Mouse (Mus musculus) layer of hippocampus, adult 9-10 months (tissue): Measurements from ENCODE around the gene 4932438H23Rik.
A peak's percentile ranks its signal among the peaks of the same experiment; 100 is the strongest.
"Not testable (repeated sequence)": the region's sequence is repeated elsewhere in the genome, so short reads cannot be mapped to it uniquely, and the experiment has no call there.

Experiments used
- DNase-seq: peaks from one replicate; pipeline ENCODE4 v3.0.0; 2022; ENCODE audit warnings: low spot score

The 4932438H23Rik gene

DNA sequence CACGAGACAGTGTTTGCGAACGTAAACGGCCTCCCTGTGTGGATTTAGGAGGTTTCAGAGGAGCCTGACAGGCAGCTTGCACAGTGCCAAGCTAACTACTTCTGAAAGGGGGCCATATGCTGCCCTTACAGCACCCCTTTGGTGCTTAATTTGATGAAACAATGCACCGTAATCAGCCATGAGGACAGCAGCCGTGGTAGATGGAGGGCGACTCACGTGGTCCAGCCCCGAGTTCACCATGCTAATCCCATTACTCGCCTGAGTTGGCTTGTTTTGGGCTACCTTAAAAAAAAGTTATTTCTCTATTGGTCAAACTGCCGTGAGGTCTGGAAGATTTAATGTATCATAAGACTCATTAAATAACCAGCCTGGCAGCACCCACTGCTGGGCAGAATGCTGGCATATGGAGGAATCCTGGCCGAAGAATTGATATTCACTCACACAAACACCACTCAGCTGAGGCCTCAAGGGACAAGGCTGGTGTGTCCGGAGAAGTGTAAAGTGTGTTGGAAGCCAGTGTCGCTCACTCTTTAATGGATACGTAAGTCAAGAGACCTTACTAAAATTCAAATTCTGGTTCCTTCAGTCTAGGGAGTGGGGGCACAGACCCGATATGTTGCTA is 4.6 kb upstream of the 4932438H23Rik start:
- no peak for DNase-seq

DNA sequence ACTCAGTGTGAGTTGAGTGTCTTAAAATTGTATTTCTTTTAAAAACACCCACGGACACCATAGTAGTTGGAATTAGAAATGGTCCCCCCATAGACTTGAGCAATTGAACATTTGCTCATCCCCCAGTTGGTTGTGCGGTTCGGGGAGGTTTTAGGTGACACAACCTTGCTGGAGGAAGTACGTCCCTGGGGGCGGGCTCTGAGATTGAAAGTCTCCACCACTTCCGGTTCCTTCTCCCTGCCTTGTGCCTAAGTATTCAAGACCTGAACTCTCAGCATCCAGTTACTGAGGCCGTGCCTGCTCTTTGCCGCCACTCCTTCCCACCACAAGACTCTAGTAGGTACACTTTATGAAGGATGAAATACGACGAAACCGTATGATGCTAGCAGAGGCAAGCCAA is 2.9 kb upstream of the 4932438H23Rik start:
- DNase-seq, result no peak

DNA sequence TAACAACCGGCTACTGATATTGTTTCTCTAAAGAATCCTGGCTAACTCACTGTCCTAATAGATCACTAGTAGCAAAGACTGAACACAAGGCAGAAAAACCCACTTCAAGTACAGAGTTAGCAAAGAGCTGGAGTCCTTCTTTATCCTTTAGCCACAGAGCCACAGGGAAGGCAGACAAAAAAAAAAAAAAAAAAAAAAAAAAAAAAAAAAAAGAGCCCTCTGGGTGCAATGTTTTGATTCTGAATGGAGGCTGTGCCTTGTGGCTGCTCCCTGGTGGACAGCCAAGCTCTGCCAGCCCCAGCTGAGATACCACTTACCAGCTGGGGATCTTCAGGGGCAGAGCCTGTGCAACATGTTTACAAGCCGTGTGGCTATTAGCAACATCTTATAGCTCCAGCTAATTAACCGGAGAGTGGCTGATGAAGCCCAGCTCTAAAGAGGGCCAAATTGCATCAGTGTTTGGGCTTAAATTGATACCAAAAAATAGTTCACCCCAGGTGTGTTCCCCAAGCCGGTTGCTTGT is 2.1 kb upstream of the 4932438H23Rik start:
- DNase-seq, result no peak

DNA sequence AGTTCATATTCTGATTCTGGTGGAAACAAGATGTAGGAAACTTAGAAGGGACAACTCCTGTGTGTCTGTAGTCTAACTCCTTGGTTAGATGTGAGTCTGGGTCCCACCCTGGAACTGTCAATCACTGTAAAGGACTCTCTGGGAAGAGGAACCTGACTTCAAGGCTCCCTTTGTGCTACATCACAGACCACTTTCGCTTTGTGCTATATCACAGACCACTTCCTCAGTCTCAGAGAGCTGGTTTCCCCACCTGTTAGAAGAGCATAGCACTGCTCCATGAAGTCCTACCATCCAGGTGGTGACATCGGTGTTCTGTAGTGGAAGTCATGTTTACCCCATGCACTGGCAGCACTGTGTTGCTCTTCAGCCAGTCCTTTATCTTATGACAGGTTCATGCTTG is 1.1 kb upstream of the 4932438H23Rik start:
- DNase-seq, result no peak

DNA sequence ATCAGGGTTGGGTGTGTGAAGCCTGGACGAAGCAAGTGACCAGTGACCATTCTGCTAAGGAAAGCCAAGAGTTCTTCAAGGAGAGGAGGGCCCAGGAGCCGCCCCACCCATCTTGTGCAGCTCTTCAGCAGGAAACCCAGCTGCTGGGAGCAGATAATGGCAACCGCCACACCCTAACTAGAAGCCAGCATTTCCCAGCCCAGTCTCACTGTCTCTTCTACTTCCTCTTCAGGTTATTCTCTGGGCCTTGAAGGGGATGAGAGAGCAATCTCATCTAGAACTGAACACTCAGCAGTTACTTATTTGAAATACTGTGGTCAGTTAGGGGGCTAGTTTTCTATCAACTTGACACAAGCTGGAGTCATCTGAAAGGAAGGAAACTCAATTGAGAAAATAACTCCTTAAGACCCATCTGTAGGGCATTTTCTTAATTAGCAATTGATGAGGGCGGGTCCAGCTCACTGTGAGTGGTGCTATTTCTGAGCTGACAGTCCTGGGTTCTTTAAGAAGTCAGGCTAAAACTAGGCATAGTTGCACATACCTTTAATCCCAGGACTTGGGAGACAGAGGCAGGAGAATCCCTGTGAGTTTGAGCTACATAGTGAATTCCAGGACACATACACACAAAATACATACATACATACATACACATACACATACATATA is 8.1 kb downstream of the 4932438H23Rik start:
- no peak for DNase-seq

DNA sequence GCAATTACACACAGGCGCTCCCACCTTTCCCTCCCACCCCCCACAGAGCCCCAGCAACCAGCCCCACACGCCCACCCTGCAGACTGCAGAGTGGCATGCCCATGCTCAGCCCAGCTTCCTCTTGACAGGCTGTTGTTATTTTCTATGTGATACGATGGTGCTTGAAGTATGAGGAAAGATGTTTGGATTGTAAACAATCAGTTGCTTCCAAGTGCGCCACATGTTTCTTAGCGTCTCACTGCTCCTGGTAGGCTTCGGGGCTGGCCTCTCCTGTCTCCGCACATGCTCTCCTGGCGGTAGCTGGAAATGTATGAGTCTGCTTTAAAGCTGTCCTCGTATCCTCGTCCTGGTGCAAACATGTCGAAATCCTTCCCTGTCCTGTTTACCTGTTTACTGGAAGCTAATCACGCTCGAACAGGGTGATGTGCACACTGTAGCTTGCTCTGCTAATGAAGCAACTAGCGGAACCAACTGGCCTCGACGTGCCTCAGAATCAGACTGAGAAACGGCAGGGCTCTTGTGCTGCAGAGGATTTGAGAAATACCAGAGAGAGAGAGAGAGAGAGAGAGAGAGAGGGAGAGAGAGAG is 9.6 kb downstream of the 4932438H23Rik start:
- no peak for DNase-seq

DNA sequence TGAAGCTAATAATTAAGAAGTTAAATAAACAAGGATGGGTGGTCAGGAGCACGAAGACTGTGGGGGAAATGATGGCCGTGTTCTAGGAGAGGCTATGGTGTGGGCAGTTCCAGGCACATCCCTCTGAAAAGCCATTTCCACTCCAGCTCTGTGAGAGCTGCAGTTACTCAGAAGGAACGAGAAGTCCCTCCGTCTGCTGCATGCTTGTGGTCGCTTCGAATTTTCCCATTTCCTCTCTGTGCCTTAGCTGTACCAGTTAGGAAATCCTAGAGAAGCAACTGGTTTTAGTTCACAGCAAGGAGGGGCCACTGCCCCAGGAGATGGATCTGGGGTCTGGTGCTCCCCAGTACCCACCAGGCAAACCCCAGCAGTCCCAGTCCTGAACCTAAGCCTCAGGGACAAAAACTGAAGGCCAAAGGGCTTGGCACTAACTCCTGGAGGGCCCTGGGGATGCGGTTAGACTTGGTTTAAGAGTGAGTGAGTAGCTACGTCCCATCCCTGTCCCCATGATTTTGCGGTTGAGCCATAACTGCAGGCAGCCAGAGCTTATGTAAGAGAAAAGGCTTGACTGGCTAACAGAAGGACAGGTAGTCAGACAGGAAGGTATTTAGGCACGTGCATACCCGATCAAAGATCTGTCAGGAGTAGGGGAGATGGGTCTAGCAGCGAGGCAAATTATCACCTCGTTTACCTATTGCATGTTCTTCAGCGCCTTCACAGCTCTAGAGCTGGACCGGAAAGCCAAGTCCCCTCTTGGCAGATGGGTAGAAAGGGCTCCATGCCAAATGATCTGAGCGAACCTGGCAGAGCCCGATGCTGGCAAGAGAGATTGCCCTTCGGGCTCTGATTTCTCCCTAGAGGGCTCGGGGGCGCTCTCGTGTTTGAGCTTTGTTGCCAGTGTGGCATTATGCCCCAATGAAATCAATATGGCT is 10.3 kb downstream of the 4932438H23Rik start:
- DNase-seq, result no peak

DNA sequence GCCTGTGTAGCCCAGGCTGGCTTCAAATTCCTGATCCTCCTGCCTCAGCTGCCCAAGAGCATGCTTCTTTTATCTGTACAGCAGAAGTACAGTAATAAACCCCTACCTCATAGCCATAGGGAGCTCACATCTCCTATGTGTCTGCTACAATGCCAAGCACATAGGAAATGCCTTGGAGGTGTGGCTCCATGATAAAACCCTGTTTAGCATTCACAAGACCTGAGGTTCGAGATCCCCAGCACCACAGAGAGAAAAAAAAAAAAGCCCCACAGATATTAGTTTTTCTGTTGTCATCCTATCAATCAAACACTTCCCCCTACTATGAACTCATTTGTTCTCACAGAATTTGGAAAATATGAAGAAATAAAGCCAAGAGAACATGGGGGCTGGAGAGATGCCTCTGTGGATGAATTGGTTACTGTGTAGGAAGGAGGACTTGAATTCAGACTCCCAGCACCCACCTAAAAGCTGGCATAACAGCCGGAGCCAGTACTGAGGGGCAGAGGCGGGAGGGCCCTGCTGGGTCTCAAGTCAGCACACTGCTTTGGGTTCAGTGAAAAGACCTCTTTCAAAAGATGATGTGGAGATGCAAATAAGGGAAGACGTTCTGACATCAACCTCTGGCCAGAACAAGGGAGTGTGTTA is 11.8 kb downstream of the 4932438H23Rik start:
- no peak for DNase-seq

DNA sequence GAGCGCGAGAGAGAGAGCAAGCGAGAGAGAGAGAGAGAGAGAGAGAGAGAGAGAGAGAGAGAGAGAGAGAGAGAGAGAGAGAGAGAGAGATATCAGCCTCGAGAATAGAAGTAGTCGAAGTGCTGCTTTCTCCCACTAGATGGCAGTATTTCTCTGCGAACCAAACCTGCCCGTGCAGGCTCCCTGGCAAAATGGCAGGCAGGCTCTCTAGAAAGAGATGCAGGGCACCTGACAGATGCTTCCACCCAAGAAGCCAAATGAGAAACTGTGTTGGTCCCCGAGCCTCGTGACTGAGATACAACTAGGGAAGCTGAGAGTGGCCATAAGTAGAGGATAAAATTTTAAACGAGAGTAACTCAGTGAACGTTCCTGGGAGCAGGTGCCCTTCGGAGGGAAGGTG is 13.4 kb downstream of the 4932438H23Rik start:
- DNase-seq, result peak; percentile 71

DNA sequence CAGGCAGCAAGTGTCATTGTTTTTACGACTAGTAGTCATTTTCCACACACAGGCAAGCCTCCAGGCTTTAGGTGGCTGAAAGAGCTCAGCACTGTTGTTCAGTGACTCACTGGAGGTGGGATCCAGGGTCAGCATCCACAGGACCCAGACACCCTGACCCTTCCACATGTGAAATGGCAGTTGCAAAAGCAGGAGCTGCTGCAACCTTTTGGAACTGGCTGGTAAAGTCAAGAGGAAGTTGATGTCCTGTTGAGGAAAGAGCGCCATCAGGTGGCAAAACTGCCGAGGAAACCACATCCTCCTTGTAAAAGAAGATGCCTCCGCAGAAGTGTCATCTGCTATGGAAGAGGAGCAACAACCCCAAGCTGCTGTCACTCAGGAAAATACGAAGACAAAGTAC is 18.7 kb downstream of the 4932438H23Rik start:
- DNase-seq, result no peak

DNA sequence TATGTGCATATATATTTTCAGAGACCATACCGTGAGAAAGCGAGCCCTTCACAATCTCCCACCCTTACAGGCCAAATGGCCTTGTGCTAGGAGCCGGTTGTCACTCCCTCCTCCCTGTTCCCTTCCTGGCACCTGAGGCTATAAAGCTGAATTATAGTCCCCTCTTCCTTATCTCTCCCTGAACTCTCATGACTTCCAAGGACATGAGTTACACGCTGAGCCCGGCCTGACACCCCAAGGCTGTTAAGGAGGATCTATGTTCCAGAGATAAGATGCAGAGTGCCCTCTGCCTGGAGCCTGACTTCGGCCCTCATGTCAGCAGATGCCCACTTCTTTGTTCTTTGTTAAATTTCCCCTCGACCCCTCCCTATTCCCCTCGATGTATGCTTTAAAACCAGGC is 19.5 kb downstream of the 4932438H23Rik start:
- DNase-seq, result not testable (repeated sequence)

DNA sequence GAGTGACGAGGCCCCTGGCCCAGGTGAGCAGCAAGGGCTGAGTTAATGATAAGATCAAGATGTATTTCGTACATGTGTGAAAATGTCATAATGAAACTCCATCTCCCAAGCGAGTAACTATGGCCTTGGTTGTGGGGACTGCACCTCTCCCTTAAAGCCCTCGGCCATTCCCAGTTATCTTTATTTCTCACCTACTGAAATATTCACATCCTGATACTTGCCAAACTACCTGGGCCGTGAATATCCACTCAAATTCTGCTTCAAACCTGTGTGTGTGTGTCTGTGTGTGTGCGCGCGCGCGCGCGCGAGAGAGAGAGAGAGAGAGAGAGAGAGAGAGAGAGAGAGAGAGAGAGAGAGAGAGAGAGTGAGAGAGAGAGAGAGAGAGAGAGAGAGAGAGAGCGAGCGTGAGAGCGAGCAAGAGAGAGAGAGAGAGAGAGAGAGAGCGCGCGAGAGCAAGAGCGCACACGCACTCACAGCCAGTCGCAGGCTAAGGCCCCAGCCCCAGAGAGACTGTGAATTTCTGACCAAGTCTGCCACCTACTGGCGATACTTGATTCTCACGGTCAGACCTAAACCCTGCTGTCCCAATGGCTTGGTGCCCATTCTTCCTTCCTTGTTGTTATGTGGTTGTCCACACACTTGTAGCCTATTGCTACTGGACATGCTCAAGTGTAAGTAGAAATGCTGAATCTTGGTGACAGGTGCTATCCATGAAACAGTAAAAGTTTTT is 21.6 kb downstream of the 4932438H23Rik start:
- DNase-seq, result peak; percentile 94

DNA sequence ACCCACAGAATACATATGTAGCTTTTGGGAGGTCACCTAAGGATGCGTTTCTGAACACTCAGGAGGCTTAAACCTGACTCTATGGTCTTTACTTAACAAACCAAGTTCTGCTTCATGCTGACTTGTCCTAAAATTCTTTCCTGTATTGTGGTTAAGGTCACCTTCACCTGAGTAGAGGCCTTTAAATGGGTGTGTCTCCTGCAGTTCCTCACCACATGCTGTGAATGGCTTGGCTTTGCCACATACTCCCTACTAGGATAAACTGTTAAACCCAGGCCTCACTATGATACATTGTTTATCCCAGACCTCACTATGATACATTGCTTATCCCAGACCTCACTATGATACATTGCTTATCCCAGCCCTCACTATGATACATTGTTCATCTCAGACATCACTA is 22.7 kb downstream of the 4932438H23Rik start:
- DNase-seq, result no peak

DNA sequence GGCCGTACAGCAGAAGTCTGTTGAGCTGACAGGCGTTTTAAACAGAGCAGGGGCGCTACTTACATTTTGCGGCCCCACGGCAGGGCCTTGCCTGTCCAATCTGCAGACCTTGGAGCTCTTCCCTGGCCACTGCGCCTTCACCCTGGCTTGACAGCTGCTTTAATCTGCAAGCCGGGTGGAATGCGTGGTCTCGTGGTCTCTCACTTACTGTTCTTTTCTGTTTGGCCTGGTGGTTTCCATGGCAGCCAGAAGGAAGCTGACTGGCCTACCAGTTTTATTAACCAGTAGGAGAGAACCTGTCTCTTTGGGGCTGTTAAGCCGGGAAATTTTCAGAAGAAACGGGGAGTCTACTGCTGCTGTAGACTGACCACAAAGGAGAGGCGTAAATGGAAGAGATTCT is 26.0 kb downstream of the 4932438H23Rik start:
- no peak for DNase-seq

DNA sequence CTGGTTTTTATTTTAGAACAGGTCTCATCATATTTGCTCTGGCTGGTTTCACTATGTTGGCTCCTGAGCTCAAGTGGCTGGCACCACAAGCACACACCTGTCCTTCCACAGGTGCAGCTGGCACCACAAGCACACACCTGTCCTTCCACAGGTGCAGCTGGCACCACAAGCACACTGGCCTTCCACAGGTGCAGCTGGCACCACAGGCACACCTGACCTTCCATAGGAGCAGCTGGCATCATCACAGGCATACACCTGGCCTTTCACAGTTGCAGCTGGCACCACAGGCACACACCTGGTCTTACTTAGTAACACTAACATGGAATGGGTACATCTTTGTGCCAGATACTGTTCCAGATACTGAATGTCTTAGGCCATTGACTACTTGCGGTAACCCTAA is 27.8 kb downstream of the 4932438H23Rik start:
- no peak for DNase-seq

DNA sequence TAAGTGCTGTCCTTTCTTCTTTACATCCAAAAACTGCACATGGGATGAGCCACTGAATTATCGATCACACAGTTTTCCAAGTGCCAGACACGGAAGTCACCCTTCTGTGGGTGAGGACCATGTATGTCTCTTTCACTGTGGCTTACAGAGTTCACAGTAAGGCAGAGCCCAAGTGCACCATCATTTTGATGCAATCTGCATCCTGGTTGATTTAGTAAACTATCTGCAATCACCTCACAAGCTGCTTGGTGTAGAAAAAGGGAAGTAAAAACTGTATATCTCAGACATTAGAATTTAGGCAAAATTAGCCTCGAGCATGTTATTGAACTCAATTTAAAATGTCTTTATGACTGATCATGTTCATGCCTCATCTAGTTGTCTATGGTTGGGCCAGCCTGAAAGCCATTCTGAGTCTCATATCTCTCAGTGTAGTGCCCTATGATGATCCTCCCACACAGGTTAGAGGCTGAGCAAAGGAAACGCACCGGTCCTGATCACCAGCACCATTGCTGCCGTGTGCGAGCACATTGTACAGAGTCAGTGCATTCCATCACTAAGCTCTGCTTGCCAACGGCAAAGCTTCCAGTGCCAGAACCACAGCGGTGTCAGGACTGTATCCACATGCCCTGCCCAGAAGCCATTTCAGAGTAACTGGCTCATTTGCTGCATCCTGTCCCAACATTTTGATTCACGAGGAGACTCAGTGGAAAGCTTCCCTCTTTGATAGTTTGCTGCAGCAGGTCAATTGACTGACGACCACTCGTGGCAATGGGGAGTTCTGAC is 30.1 kb downstream of the 4932438H23Rik start:
- DNase-seq, result no peak

DNA sequence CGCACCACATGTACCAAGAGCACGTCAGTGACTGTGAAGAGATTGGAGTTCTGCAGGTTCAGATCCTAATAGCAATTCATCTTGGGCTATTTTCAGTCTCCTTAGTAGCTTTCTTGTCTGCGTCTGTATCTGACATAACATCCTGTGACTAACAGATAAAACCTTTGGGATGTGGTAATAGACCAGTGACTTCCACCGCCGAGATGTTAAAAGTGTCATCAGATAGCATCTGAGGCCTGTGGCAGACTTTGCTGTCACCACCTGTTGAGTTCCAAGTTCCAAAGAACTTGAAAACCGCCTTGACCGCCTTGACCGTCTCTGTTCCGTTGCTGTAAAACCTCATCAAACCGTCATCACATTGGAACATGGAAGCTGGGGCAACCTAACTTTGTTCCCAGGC is 31.1 kb downstream of the 4932438H23Rik start:
- no peak for DNase-seq

DNA sequence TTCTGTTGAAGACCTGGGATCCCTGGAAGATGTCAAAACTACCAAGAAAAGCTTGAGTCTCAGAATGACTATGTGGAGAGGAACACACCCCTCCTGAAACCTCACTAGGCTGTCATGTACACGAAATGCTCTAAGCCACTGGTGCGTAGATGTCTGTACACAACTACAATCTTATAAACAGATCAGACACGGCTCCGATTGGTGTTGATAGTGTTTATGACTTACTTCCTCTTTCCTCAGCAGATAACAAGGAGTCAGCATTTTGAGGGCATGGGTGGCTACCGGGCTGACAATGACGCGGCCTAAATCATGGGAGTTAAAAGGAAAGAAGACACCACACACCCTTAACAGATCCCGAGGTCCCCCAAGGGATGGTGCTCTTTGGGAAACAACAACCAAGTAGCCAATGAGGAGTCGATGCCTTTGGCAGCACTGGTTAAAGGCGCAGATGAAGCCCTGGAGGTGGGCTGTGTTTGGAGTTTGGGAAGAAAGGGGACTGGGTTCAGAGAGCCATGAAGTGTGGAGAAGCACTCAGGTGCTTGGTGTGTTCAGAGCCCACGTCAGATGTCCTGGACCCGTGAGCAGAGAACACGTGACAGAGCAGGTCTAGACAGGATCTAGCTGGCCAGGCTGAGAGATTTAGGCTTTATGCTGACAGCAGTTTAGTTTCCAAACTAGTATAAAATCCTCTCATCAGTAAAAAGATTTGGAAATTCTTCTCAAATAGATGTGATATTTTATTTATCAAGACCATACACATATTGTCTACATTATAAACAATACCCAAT is 33.2 kb downstream of the 4932438H23Rik start:
- no peak for DNase-seq

DNA sequence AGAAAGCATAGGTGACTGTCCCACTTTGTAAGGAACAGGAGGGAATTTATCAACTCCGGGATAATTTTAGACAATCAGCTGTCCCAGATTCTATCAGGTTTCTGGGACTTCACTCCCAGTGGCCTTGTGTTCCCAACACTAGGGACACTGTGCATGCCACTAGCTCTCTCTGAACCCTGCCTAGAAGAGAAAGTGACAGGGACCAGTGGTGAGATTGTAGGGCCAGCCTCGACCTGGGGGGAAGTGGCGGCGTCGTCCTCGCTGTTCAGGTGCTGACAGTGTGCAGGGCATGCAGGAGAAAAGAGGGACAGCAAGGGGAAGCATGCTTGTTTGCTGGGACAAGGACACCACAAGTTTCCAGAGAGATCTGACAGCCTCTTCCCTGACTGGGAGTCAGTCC is 37.2 kb downstream of the 4932438H23Rik start:
- no peak for DNase-seq

DNA sequence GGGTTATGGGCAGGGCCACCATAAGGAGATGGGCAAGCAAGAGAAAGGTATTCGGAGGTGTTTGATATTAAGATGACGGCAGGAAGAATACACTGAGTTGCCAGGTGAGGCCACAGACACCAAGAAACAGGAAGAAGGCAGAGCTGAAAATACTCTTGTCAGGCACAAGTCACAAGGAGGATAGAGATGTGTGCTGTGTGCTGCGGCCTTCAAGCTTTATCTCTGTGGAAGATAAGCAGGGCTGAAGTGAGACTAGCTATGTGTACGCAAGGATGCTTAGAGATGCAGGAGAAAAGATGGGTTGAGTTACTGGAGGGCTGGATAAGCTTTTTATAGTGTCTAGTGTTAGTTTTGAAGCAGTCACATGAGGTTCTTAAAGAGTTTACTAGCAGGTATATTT is 37.7 kb downstream of the 4932438H23Rik start:
- no peak for DNase-seq
